Mouse (Mus musculus): ENCODE measurements at regions not wholly inside any gene's neighbourhood (a gene's known extent, or its start where the extent isn't known, plus 50 kb on each side); places are given as distances from the start of the nearest gene placed in this dataset.
"Not testable (repeated sequence)": the region's sequence is repeated elsewhere in the genome, so short reads cannot be mapped to it uniquely, and the experiment has no call there.

- H3K36me3 ChIP-seq: no peaks in the 10 kb centered on the region
- no peak overlapping the region for H3K9ac ChIP-seq
- WGBS: 74% methylated on average over 5 of the region's 5 CpGs
Measured at GRCm38 (mm10) chr1:47278321-47279020, 385.8 kb upstream of the Slc39a10 start.

GRCm38 (mm10) chr1:47277839-47278238 is 385.2 kb upstream of the Slc39a10 start:
- H3K9ac ChIP-seq: no peak overlapping the region
- H3K4me2 ChIP-seq: no peak overlapping the region
- no peaks in the 10 kb centered on the region for H3K4me1 ChIP-seq (replicated peaks)
- ATAC-seq (replicated peaks; ENCODE audit: insufficient number of reproducible peaks, insufficient read depth, low FRiP score, low read depth): no peak
- H3K4me3 ChIP-seq: no peak overlapping the region
- no peaks in the 10 kb centered on the region for H3K36me3 ChIP-seq
- WGBS: 11% methylated on average over 2 of the region's 2 CpGs
- no peak overlapping the region for H3K27ac ChIP-seq
- H3K27me3 ChIP-seq: no peaks in the 10 kb centered on the region
- no peaks in the 10 kb centered on the region for H3K9me3 ChIP-seq (replicated peaks)

More at GRCm38 (mm10) chr1:47278321-47279020, 385.8 kb upstream of the Slc39a10 start:
- no peaks in the 10 kb centered on the region for H3K9me3 ChIP-seq (replicated peaks)
- ATAC-seq (replicated peaks; ENCODE audit: insufficient number of reproducible peaks, insufficient read depth, low FRiP score, low read depth): no peak
- H3K4me3 ChIP-seq: no peak overlapping the region
- no peak overlapping the region for H3K27ac ChIP-seq
- H3K4me2 ChIP-seq: no peak overlapping the region
- H3K27me3 ChIP-seq: no peaks in the 10 kb centered on the region
- H3K4me1 ChIP-seq (replicated peaks): no peaks in the 10 kb centered on the region

GRCm38 (mm10) chr1:47272131-47272530 is 379.5 kb upstream of the Slc39a10 start:
- no peak overlapping the region for H3K27ac ChIP-seq
- no peaks in the 10 kb centered on the region for H3K9me3 ChIP-seq (replicated peaks)
- no peaks in the 10 kb centered on the region for H3K27me3 ChIP-seq
- no peaks in the 10 kb centered on the region for H3K4me1 ChIP-seq (replicated peaks)
- H3K4me2 ChIP-seq: no peak overlapping the region
- H3K9ac ChIP-seq: no peak overlapping the region
- H3K4me3 ChIP-seq: no peak overlapping the region
- no peak for ATAC-seq (replicated peaks; ENCODE audit: insufficient number of reproducible peaks, insufficient read depth, low FRiP score, low read depth)
- no peaks in the 10 kb centered on the region for H3K36me3 ChIP-seq

GRCm38 (mm10) chr1:47263611-47264010 is 371.0 kb upstream of the Slc39a10 start:
- Histone ChIP-seq H3K4me1 (replicated peaks) (no peaks in the 10 kb centered on the region), H3K27me3 (no peaks in the 10 kb centered on the region), H3K9me3 (replicated peaks) (no peaks in the 10 kb centered on the region), H3K36me3 (no peaks in the 10 kb centered on the region), H3K9ac (no peak overlapping the region), H3K4me2 (no peak overlapping the region), H3K4me3 (no peak overlapping the region), H3K27ac (no peak overlapping the region)
- no peak for ATAC-seq (replicated peaks; ENCODE audit: insufficient number of reproducible peaks, insufficient read depth, low FRiP score, low read depth)
- 39% methylated on average over 1 of the region's 1 CpGs for WGBS

- ATAC-seq (replicated peaks; ENCODE audit: insufficient number of reproducible peaks, insufficient read depth, low FRiP score, low read depth): no peak
- Histone ChIP-seq H3K4me2 (no peak overlapping the region), H3K36me3 (no peaks in the 10 kb centered on the region), H3K4me1 (replicated peaks) (no peaks in the 10 kb centered on the region), H3K9me3 (replicated peaks) (no peaks in the 10 kb centered on the region), H3K27me3 (no peaks in the 10 kb centered on the region), H3K9ac (no peak overlapping the region), H3K27ac (no peak overlapping the region), H3K4me3 (no peak overlapping the region)
- 71% methylated on average over 3 of the region's 3 CpGs for WGBS
Measured at GRCm38 (mm10) chr1:47261505-47262130, 369.0 kb upstream of the Slc39a10 start.

GRCm38 (mm10) chr1:47250706-47251105 is 358.1 kb upstream of the Slc39a10 start:
- H3K27me3 ChIP-seq; H3K4me3 ChIP-seq; H3K9ac ChIP-seq; H3K36me3 ChIP-seq; H3K27ac ChIP-seq; H3K4me2 ChIP-seq; H3K4me1 ChIP-seq (replicated peaks); ATAC-seq (replicated peaks; ENCODE audit: insufficient number of reproducible peaks, insufficient read depth, low FRiP score, low read depth); H3K9me3 ChIP-seq (replicated peaks): not testable (repeated sequence)
- WGBS: 74% methylated on average over 9 of the region's 13 CpGs

- no peaks in the 10 kb centered on the region for H3K36me3 ChIP-seq
- no peak overlapping the region for H3K27ac ChIP-seq
- no peak overlapping the region for H3K4me3 ChIP-seq
- H3K4me2 ChIP-seq: no peak overlapping the region
- 41% methylated on average over 2 of the region's 2 CpGs for WGBS
- no peaks in the 10 kb centered on the region for H3K4me1 ChIP-seq (replicated peaks)
- no peak for ATAC-seq (replicated peaks; ENCODE audit: insufficient number of reproducible peaks, insufficient read depth, low FRiP score, low read depth)
- H3K27me3 ChIP-seq: no peaks in the 10 kb centered on the region
- no peak overlapping the region for H3K9ac ChIP-seq
- H3K9me3 ChIP-seq (replicated peaks): no peaks in the 10 kb centered on the region
Measured at GRCm38 (mm10) chr1:47217088-47217487, 324.4 kb upstream of the Slc39a10 start.

- Histone ChIP-seq H3K4me1 (replicated peaks) (no peaks in the 10 kb centered on the region), H3K9ac (no peak overlapping the region), H3K4me3 (no peak overlapping the region), H3K27ac (no peak overlapping the region), H3K27me3 (no peaks in the 10 kb centered on the region), H3K9me3 (replicated peaks) (no peaks in the 10 kb centered on the region), H3K36me3 (no peaks in the 10 kb centered on the region), H3K4me2 (no peak overlapping the region)
- WGBS: 64% methylated on average over 2 of the region's 2 CpGs
- ATAC-seq (replicated peaks; ENCODE audit: insufficient number of reproducible peaks, insufficient read depth, low FRiP score, low read depth): no peak
Measured at GRCm38 (mm10) chr1:47216419-47217002, 323.9 kb upstream of the Slc39a10 start.

GRCm38 (mm10) chr1:47213476-47213875 is 320.8 kb upstream of the Slc39a10 start:
- Histone ChIP-seq H3K36me3 (no peaks in the 10 kb centered on the region), H3K9me3 (replicated peaks) (no peaks in the 10 kb centered on the region), H3K4me1 (replicated peaks) (no peaks in the 10 kb centered on the region), H3K4me2 (no peak overlapping the region), H3K4me3 (no peak overlapping the region), H3K9ac (no peak overlapping the region), H3K27me3 (no peaks in the 10 kb centered on the region), H3K27ac (no peak overlapping the region)
- 77% methylated on average over 5 of the region's 5 CpGs for WGBS
- no peak for ATAC-seq (replicated peaks; ENCODE audit: insufficient number of reproducible peaks, insufficient read depth, low FRiP score, low read depth)

GRCm38 (mm10) chr1:47193001-47193400 is 300.3 kb upstream of the Slc39a10 start:
- H3K36me3 ChIP-seq: no peaks in the 10 kb centered on the region
- H3K4me3 ChIP-seq: no peak overlapping the region
- no peak for ATAC-seq (replicated peaks; ENCODE audit: insufficient number of reproducible peaks, insufficient read depth, low FRiP score, low read depth)
- no peaks in the 10 kb centered on the region for H3K9me3 ChIP-seq (replicated peaks)
- no peaks in the 10 kb centered on the region for H3K4me1 ChIP-seq (replicated peaks)
- H3K27me3 ChIP-seq: no peaks in the 10 kb centered on the region
- H3K9ac ChIP-seq: no peak overlapping the region
- H3K27ac ChIP-seq: no peak overlapping the region
- WGBS: 73% methylated on average over 4 of the region's 4 CpGs
- H3K4me2 ChIP-seq: no peak overlapping the region

- H3K9ac ChIP-seq: no peak overlapping the region
- H3K27ac ChIP-seq: no peak overlapping the region
- no peak overlapping the region for H3K4me2 ChIP-seq
- H3K36me3 ChIP-seq: no peaks in the 10 kb centered on the region
- no peaks in the 10 kb centered on the region for H3K27me3 ChIP-seq
- H3K9me3 ChIP-seq (replicated peaks): no peaks in the 10 kb centered on the region
- no peak for ATAC-seq (replicated peaks; ENCODE audit: insufficient number of reproducible peaks, insufficient read depth, low FRiP score, low read depth)
- H3K4me1 ChIP-seq (replicated peaks): no peaks in the 10 kb centered on the region
- WGBS: 64% methylated on average over 3 of the region's 3 CpGs
- H3K4me3 ChIP-seq: no peak overlapping the region
Measured at GRCm38 (mm10) chr1:47164417-47164816, 271.8 kb upstream of the Slc39a10 start.
